Mouse (Mus musculus) hindbrain, embryonic 13.5 days (tissue): ENCODE data around the gene Tpd52l1. TPM values are rescaled to one million over a fixed set of nuclear protein-coding genes. Genes with fewer than 3 reads are reported as not detected.
"Not testable (repeated sequence)": the region's sequence is repeated elsewhere in the genome, so short reads cannot be mapped to it uniquely, and the experiment has no call there.

Experiments used
- ATAC-seq: fragments of 200-750 bp; cut with Nextera tagmentation; 2 replicates; pipeline ENCODE4 v1.8.0; 2017; ENCODE audit warnings: moderate TSS enrichment; ENCODE audit not compliant: low FRiP score
- H3K27ac ChIP-seq: fragments of 300-500 bp; sonication (generic); 2 replicates; pipeline ENCODE4 v1.5.1; 2015; ENCODE audit warnings: inconsistent platforms, mild to moderate bottlenecking, moderate library complexity
- H3K27me3 ChIP-seq: fragments of 300-500 bp; sonication (generic); 2 replicates; pipeline ENCODE4 v1.6.1; 2015; ENCODE audit warnings: mild to moderate bottlenecking, inconsistent platforms
- H3K36me3 ChIP-seq: fragments of 300-500 bp; sonication (generic); 2 replicates; pipeline ENCODE4 v1.6.1; 2015; ENCODE audit warnings: mild to moderate bottlenecking, inconsistent platforms
- H3K4me1 ChIP-seq: fragments of 300-500 bp; sonication (generic); replicated peaks from 2 replicates; pipeline ENCODE4 v1.6.1; 2015; ENCODE audit warnings: inconsistent platforms
- H3K4me2 ChIP-seq: fragments of 300-500 bp; sonication (generic); 2 replicates; pipeline ENCODE4 v1.6.1; 2015; ENCODE audit warnings: inconsistent platforms, mild to moderate bottlenecking, moderate library complexity
- H3K4me3 ChIP-seq: fragments of 300-500 bp; sonication (generic); 2 replicates; pipeline ENCODE4 v1.5.1; 2015; ENCODE audit warnings: mild to moderate bottlenecking, inconsistent platforms
- H3K9ac ChIP-seq: fragments of 300-500 bp; sonication (generic); 2 replicates; pipeline ENCODE4 v1.6.1; 2015; ENCODE audit warnings: mild to moderate bottlenecking, inconsistent platforms
- H3K9me3 ChIP-seq: fragments of 300-500 bp; sonication (generic); 2 replicates; pipeline ENCODE4 v1.6.1; 2016; ENCODE audit warnings: inconsistent platforms
- WGBS: fragments of 180-500 bp; shearing (Covaris S2); methylation state at CpG from one replicate; pipeline ENCODE4 v1.1.7; 2015; 5-methylcytosine and 5-hydroxymethylcytosine counted together
- polyA plus RNA-seq: library from polyadenylated mRNA; unstranded; fragments of >200 nt; fragmentation: Nextera tagmentation; extraction: Ambion mirVana; gene quantifications from 2 replicates; pipeline ENCODE4 v1.2.1, GENCODE M21; 2015

Gene Tpd52l1
- polyA plus RNA-seq, 1 experiment from 2014 or later, result 33.9 TPM

DNA sequence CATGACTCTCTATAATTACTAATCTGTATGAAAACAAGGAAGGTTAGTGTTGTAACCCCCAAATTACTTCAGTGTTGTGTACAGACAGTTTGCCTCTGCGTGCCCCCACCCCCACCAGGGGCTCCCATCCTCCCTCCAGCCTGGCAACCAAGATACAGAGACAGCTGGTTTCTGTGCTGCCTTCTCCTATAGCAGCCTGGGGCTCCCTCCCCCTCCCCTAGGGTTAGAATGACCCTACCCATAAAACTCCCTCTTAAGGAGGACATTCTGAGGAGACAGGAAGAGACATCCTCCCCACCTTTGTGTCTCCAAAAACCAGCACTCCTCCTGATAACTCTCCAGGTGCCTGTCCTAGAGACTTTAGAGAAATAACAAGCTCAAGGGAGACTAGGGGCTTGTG lies 52.8 kb downstream of the Tpd52l1 start:
- 37% methylated on average over 1 of the region's 1 CpGs for WGBS
- Histone ChIP-seq H3K9ac (no peak overlapping the region), H3K36me3 (no peaks in the 10 kb centered on the region), H3K27me3 (no peaks in the 10 kb centered on the region), H3K27ac (no peak overlapping the region), H3K4me1 (no peaks in the 10 kb centered on the region), H3K4me3 (no peak overlapping the region), H3K4me2 (no peak overlapping the region), H3K9me3 (no peaks in the 10 kb centered on the region)
- no peak for ATAC-seq

DNA sequence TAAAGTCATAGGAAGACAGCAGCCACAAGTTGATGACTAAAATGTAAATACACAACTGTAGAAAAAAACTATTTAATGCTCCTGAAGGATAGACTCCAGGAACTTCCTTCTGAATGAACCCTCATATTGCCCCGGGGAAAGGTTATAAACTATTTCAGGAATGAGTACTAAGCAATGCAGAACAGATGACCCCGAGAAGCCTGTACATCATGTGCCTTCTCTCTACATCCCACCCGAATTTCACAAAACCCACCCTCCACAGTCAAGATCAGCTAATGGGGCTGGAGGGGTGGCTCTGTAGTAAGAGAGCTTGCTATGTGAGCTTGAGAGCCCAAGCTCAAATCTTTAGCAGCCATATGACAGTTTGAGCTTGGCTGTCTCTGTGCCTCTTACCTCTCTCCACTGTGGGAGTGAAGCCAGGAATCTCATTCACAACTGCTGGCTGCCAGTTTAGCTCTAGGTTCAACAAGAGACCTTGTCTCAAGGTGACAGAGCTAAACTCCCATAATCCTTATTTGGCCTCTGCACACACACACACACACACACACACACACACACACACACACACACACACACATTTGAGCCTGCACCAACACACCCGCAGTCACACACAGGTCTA lies 54.9 kb downstream of the Tpd52l1 start:
- Histone ChIP-seq H3K36me3 (no peaks in the 10 kb centered on the region), H3K4me2 (no peak overlapping the region), H3K27me3 (no peaks in the 10 kb centered on the region), H3K9ac (no peak overlapping the region), H3K9me3 (no peaks in the 10 kb centered on the region), H3K4me1 (no peaks in the 10 kb centered on the region), H3K4me3 (no peak overlapping the region), H3K27ac (no peak overlapping the region)
- 88% methylated on average over 4 of the region's 4 CpGs for WGBS
- no peak for ATAC-seq

DNA sequence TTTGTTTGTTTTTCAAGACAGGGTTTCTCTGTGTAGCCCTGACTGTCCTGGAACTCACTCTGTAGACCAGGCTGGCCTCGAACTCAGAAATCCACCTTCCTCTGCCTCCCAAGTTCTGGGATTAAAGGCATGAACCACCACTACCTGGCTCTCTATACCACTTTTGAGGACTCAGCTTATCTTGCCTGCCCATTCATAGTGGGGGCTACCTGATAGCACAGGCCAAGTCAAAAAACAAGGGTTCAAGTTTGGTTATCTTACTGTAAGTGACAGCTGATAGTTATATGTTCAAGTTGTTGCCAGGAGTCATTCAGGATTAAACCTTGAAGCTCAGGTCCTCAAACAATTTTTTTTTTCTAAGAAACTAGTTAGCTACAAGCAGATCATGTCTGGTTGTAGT lies 57.2 kb downstream of the Tpd52l1 start:
- H3K9ac ChIP-seq, H3K27ac ChIP-seq, H3K4me1 ChIP-seq, H3K9me3 ChIP-seq, H3K36me3 ChIP-seq, ATAC-seq, H3K4me2 ChIP-seq, H3K4me3 ChIP-seq, H3K27me3 ChIP-seq: not testable (repeated sequence)
- WGBS, result 89% methylated on average over 1 of the region's 1 CpGs

GRCm38 (mm10) chr10:31370200-31370599 lies 75.6 kb downstream of the Tpd52l1 start:
- H3K27me3 ChIP-seq, H3K4me3 ChIP-seq, H3K9ac ChIP-seq, H3K36me3 ChIP-seq, ATAC-seq, H3K9me3 ChIP-seq, H3K4me2 ChIP-seq, H3K4me1 ChIP-seq, H3K27ac ChIP-seq: not testable (repeated sequence)
- 26% methylated on average over 4 of the region's 5 CpGs for WGBS

DNA sequence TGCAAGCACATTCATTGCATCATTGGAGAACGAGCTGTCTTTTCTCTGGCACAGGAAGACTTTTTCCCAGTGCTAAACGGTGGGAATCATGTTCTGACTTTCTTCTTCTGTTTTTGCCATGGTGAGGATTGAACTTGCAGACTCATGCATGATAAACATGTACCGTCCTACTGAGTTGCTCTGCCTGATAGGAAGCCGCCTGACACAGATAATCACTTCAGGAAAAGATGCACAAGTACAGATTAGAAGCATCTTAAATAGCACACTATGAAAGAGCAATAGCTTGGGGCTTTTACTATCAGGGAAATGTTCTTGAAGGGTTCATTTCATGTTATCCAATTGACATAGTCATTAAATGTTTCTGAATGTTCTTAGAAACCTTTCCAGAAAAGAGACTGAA lies 86.0 kb downstream of the Tpd52l1 start:
- Histone ChIP-seq H3K27ac (no peak overlapping the region), H3K4me3 (no peak overlapping the region), H3K27me3 (no peaks in the 10 kb centered on the region), H3K9ac (no peak overlapping the region), H3K9me3 (no peaks in the 10 kb centered on the region), H3K36me3 (no peaks in the 10 kb centered on the region), H3K4me1 (no peaks in the 10 kb centered on the region), H3K4me2 (no peak overlapping the region)
- no peak for ATAC-seq
- 85% methylated on average over 4 of the region's 4 CpGs for WGBS

GRCm38 (mm10) chr10:31354886-31355461 lies 90.8 kb downstream of the Tpd52l1 start:
- Histone ChIP-seq H3K36me3 (no peaks in the 10 kb centered on the region), H3K4me2 (no peak overlapping the region), H3K4me1 (no peaks in the 10 kb centered on the region), H3K9ac (no peak overlapping the region), H3K27me3 (no peaks in the 10 kb centered on the region), H3K4me3 (no peak overlapping the region), H3K9me3 (no peaks in the 10 kb centered on the region), H3K27ac (no peak overlapping the region)
- peak; percentile 45; the same call in 1 of the 2 replicates for ATAC-seq
- 69% methylated on average over 7 of the region's 7 CpGs for WGBS

DNA sequence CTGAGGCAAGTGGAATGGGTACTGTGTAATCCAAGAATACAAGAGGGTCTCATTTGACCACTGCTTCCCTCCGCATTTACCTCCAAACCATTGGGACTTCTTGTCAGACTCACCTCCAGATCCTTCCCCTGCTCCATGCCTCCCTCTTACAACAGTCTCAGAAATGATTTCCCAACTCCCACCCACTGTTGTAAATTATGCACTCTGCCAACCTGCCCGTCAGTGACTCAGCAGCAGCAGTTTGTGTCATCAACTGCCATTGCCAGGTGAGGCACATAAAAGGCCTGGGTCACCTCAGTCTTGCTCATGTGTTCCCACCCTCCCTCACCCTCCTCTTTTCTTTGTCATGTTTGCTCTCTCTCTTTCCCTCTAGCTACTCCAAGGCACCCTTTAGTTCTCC lies 91.6 kb downstream of the Tpd52l1 start:
- WGBS, result 91% methylated on average over 2 of the region's 2 CpGs

DNA sequence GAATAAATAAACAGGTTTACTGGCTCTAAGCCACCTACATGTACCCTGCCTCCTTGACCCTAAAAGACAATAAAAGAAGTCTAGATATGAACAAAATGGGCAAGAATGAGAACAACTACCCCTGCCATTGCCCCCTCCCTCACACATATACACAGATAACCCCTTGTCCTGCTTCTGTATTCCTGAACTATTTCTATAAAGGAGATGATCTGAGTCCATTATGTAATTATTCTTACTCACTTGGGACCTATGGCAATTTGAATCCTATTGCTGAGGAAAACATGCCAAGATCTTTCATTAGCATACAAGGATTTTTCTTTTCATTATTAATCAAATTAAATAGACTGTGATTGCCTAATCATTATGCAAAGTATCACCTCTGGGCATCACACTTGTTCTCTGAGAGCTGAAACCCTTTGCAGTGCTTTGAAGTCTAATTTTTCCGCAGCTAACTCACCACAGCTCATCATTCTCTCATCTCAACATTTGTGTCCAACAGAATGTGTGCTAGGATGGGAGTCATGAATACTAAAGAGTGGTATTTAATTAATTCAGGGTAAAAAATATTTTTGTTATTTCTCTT lies 92.8 kb downstream of the Tpd52l1 start:
- H3K27me3 ChIP-seq, result no peaks in the 10 kb centered on the region
- H3K9me3 ChIP-seq, result no peaks in the 10 kb centered on the region
- ATAC-seq, result peak; percentile 65; the same call in 1 of the 2 replicates
- 67% methylated on average over 1 of the region's 1 CpGs for WGBS
- no peak overlapping the region for H3K4me3 ChIP-seq
- no peak overlapping the region for H3K9ac ChIP-seq
- no peak overlapping the region for H3K27ac ChIP-seq
- H3K4me1 ChIP-seq, result no peaks in the 10 kb centered on the region
- no peaks in the 10 kb centered on the region for H3K36me3 ChIP-seq
- no peak overlapping the region for H3K4me2 ChIP-seq

More for the DNA sequence above, 91.6 kb downstream of the Tpd52l1 start:
- Histone ChIP-seq H3K9me3 (no peaks in the 10 kb centered on the region), H3K4me2 (no peak overlapping the region), H3K36me3 (no peaks in the 10 kb centered on the region), H3K4me3 (no peak overlapping the region), H3K27ac (no peak overlapping the region), H3K4me1 (no peaks in the 10 kb centered on the region), H3K9ac (no peak overlapping the region), H3K27me3 (no peaks in the 10 kb centered on the region)
- ATAC-seq, result no peak

DNA sequence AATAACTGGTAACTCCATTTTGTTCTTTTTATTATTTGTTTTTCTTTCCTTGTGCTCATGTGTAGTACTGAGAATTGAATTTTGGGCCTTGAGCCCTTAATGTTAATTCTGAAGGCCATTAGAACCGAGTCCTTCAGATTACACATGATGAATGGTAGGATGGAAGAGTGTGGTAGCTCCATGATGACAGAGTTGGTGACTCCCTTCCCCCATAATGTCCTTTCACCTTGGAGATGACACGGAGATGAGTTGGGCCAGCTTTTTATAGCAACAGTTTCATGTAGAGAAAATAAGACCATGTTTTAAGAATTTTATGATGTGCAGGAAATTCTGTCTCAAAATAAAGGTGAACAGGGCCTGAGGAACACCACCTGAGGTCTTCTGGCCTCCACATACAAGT lies 94.7 kb downstream of the Tpd52l1 start:
- Histone ChIP-seq H3K4me2 (no peak overlapping the region), H3K27me3 (no peaks in the 10 kb centered on the region)
- ATAC-seq, result no peak

DNA sequence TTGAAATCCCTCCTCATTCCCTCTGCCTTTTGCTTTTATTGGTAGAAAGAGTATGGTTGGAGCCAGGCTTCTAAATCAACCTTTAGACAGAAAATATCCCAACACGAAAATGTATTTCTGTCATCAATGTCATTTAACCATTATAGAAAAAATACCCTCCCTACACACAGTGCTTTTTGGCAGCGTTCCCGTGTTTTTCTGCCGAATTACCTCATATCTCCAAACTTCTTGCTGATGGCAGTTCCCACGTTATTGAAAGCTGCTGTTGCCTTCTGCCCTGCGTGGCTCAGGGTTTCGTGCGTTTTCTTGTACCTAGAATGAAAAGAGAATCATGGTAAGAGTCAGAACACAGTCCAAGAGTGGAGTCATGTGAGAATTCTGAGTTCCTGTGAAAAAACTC lies 99.4 kb downstream of the Tpd52l1 start:
- 92% methylated on average over 8 of the region's 8 CpGs for WGBS
- Histone ChIP-seq H3K4me3 (no peak overlapping the region), H3K4me1 (no peaks in the 10 kb centered on the region)

More for the DNA sequence above, 94.7 kb downstream of the Tpd52l1 start:
- 87% methylated on average over 2 of the region's 2 CpGs for WGBS
- no peak overlapping the region for H3K4me3 ChIP-seq
- H3K9me3 ChIP-seq, result no peaks in the 10 kb centered on the region
- no peaks in the 10 kb centered on the region for H3K36me3 ChIP-seq
- H3K27ac ChIP-seq, result no peak overlapping the region
- no peak overlapping the region for H3K9ac ChIP-seq
- no peaks in the 10 kb centered on the region for H3K4me1 ChIP-seq

GRCm38 (mm10) chr10:31336432-31336831 lies 109.3 kb downstream of the Tpd52l1 start:
- no peak for ATAC-seq
- H3K4me3 ChIP-seq, result no peak overlapping the region
- H3K9me3 ChIP-seq, result no peaks in the 10 kb centered on the region
- H3K27me3 ChIP-seq, result no peaks in the 10 kb centered on the region
- no peak overlapping the region for H3K27ac ChIP-seq
- H3K4me2 ChIP-seq, result no peak overlapping the region
- H3K4me1 ChIP-seq, result 0 out of 2 replicates have a peak, but pooled peaks cover 2% of the 10 kb centered on the region
- no peaks in the 10 kb centered on the region for H3K36me3 ChIP-seq
- no peak overlapping the region for H3K9ac ChIP-seq
- WGBS, result 92% methylated on average over 5 of the region's 5 CpGs

More for the DNA sequence above, 99.4 kb downstream of the Tpd52l1 start:
- no peaks in the 10 kb centered on the region for H3K27me3 ChIP-seq
- no peak overlapping the region for H3K27ac ChIP-seq
- no peak overlapping the region for H3K4me2 ChIP-seq
- no peaks in the 10 kb centered on the region for H3K9me3 ChIP-seq
- no peak for ATAC-seq
- no peak overlapping the region for H3K9ac ChIP-seq
- H3K36me3 ChIP-seq, result no peaks in the 10 kb centered on the region

DNA sequence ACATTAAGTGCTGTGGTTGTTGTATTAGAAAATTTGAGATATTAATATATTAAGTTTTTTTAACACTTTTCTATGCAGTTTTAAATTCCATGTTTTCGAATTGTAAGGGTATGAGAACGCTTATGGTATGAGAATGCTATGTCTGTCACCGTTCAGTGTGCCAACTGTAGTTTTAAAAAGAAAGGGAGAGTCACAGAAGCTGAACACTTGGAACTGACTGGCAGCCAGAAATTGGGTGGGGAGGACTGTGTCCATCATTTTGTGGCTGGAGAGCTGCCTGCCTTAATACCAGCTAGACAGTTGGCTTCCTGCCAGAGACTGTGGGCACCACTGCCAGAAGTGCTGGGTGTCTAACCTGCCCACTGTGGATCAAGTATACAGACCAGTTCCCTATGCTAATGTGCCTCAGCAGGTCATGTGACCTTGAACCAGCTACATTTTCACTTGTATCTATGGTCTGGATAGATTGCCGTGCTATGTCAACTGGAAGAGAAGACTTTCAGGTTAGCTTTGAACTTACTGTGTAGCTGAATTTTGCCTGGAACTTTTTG lies 114.5 kb downstream of the Tpd52l1 start:
- peak; percentile 61 for ATAC-seq

More for the DNA sequence above, 114.5 kb downstream of the Tpd52l1 start:
- no peak overlapping the region for H3K4me3 ChIP-seq
- H3K4me2 ChIP-seq, result no peak overlapping the region
- no peaks in the 10 kb centered on the region for H3K9me3 ChIP-seq
- H3K9ac ChIP-seq, result no peak overlapping the region
- peaks cover 10% of the 10 kb centered on the region for H3K36me3 ChIP-seq
- 90% methylated on average over 4 of the region's 4 CpGs for WGBS
- no peak overlapping the region for H3K27ac ChIP-seq
- 0 out of 2 replicates have a peak, but pooled peaks cover 3% of the 10 kb centered on the region for H3K4me1 ChIP-seq
- no peaks in the 10 kb centered on the region for H3K27me3 ChIP-seq
